Mouse (Mus musculus): ENCODE results near the gene Hoxa9.

Gene Hoxa9

GRCm38 (mm10) chr6:52203371-52204049 is 27.4 kb downstream of the Hoxa9 start:
- DNase-seq (ENCODE audit: low read depth, low spot score) = no peak

GRCm38 (mm10) chr6:52203121-52203370 is 27.8 kb downstream of the Hoxa9 start:
- DNase-seq (ENCODE audit: low read depth, low spot score) = no peak

GRCm38 (mm10) chr6:52202362-52203120 is 28.3 kb downstream of the Hoxa9 start:
- no peak for DNase-seq (ENCODE audit: low read depth, low spot score)

- no peak for DNase-seq (ENCODE audit: low read depth, low spot score)
Observed at GRCm38 (mm10) chr6:52201269-52201668, 29.6 kb downstream of the Hoxa9 start.

GRCm38 (mm10) chr6:52200751-52201250 is 30.1 kb downstream of the Hoxa9 start:
- DNase-seq (ENCODE audit: low read depth, low spot score) = no peak

GRCm38 (mm10) chr6:52200073-52200750 is 30.7 kb downstream of the Hoxa9 start:
- no peak for DNase-seq (ENCODE audit: low read depth, low spot score)

- no peak for DNase-seq (ENCODE audit: low read depth, low spot score)
Observed at GRCm38 (mm10) chr6:52197271-52197670, 33.6 kb downstream of the Hoxa9 start.

GRCm38 (mm10) chr6:52196811-52197210 is 34.1 kb downstream of the Hoxa9 start:
- DNase-seq (ENCODE audit: low read depth, low spot score) = no peak

GRCm38 (mm10) chr6:52194690-52195089 is 36.2 kb downstream of the Hoxa9 start:
- DNase-seq (ENCODE audit: low read depth, low spot score) = no peak

- peak; percentile 20 for DNase-seq (ENCODE audit: low read depth, low spot score)
Observed at GRCm38 (mm10) chr6:52191860-52192550, 38.9 kb downstream of the Hoxa9 start.

- no peak for DNase-seq (ENCODE audit: low read depth, low spot score)
Observed at GRCm38 (mm10) chr6:52190906-52191810, 39.7 kb downstream of the Hoxa9 start, which contains the start of gene Hoxa4. Gene Hoxa4, minus strand, starts transcription at chr6:52191753.

- no peak for DNase-seq (ENCODE audit: low read depth, low spot score)
Observed at GRCm38 (mm10) chr6:52190410-52190809, 40.5 kb downstream of the Hoxa9 start.

GRCm38 (mm10) chr6:52189909-52190308 is 41.0 kb downstream of the Hoxa9 start:
- no peak for DNase-seq (ENCODE audit: low read depth, low spot score)

GRCm38 (mm10) chr6:52189172-52189591 is 41.7 kb downstream of the Hoxa9 start:
- DNase-seq (ENCODE audit: low read depth, low spot score) = no peak

GRCm38 (mm10) chr6:52186500-52186899 is 44.4 kb downstream of the Hoxa9 start:
- no peak for DNase-seq (ENCODE audit: low read depth, low spot score)

- DNase-seq (ENCODE audit: low read depth, low spot score) = no peak
Observed at GRCm38 (mm10) chr6:52185834-52186233, 45.1 kb downstream of the Hoxa9 start.

GRCm38 (mm10) chr6:52185222-52185621 is 45.7 kb downstream of the Hoxa9 start:
- DNase-seq (ENCODE audit: low read depth, low spot score) = no peak

- no peak for DNase-seq (ENCODE audit: low read depth, low spot score)
Observed at GRCm38 (mm10) chr6:52184668-52185067, 46.2 kb downstream of the Hoxa9 start.

- no peak for DNase-seq (ENCODE audit: low read depth, low spot score)
Observed at GRCm38 (mm10) chr6:52183311-52184080, 47.4 kb downstream of the Hoxa9 start.

GRCm38 (mm10) chr6:52182793-52183192 is 48.1 kb downstream of the Hoxa9 start:
- no peak for DNase-seq (ENCODE audit: low read depth, low spot score)

All from retina, adult 2 months (tissue).